Mouse (Mus musculus) A20 (cell line): ENCODE measurements around the gene Zfp689.
"Not testable (repeated sequence)": the region's sequence is repeated elsewhere in the genome, so short reads cannot be mapped to it uniquely, and the experiment has no call there.

Source experiments
- DNase-seq: peaks from one replicate; pipeline ENCODE4 v3.0.0-alpha.2; 2011; ENCODE audit warnings: low read depth, low spot score

Gene Zfp689

GRCm38 (mm10) chr7:127470743-127471645 is 22.0 kb upstream of the Zfp689 start:
- DNase-seq: peak; percentile 96

DNA sequence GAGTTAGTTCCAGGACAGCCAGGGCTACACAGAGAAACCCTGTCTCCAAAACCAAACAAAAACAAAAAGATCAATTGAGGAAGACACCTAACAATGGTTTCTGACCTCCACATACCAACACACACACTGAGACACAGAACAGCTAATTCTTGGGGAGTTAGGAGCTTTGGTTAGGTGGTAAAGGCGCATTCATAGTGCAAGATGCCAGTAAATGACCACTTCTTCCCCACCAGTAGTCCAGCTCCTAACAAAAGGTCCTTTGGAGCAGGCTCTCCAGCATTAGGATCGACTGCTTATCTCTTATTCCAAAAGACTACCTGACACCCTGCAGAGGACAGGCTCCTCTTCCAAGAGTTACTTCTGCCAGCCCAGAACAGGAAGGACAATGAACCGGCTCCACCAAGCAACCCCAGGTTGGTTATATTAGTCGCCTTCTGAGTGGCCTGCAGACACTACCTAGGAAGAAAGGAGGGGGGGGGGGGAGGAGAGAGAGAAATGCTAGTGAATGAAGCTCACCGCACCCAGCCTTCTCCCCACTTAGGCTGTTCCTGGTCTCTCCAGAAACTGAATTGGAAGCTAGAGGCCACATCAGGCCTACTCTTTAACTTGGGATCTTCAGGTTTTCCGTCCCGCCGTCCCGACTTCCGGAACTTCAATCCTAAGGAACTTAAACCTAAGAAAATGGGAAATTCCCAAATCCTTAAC is 21.2 kb upstream of the Zfp689 start:
- DNase-seq: peak; percentile 68

DNA sequence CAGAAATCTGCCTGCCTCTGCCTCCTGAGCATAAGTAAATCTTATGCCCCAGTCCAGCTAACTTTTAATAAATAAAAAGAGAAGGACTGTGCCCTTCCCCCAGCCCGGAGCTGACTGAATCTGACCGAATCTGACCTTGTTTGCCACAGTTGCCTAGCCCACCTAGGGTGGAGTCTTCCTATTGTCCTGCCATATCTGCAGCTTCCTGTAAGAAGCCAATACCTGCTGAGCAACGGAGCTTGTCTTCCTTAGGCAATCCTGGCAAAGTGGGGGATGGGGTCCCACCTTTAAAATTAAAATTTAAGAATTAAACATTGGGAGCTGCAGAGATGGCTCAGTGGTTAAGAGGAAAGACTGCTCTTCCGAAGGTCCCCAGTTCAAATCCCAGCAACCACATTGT is 17.6 kb upstream of the Zfp689 start:
- no peak for DNase-seq

DNA sequence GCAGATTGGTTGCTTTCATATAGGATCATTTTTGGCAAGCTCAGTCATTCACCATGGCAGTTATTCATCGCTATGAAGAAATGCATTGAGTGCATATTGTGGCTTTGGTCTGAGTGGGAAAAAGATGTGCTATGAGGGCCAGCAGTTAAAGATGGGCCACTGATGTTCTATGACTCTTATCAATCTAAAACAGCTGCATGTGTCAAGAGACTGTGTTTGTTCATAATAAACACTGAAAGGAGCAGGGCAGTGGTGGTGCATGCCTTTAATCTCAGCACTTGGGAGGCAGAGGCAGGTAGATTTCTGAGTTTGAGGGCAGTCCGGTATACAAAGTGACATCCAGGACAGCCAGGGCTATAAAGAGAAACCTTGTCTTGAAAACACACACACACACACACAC is 16.7 kb upstream of the Zfp689 start:
- DNase-seq: not testable (repeated sequence)

DNA sequence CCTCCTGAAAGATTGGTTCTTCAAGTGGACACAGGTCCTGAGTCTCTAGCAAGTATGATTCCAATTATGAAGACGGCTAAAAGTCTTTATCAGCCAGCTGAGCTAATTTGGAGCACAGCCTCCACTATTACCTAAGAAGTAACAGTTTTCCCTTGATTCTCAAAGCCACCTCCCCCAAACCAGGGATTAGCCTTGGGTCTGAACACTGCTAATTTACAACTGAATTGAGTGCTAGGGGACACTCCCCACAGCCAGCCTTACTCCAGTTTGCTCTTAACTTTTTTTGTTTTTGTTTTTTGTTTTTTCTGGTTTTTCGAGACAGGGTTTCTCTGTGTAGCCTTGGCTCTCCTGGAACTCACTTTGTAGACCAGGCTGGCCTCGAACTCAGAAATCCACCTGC is 16.2 kb upstream of the Zfp689 start:
- no peak for DNase-seq

GRCm38 (mm10) chr7:127459311-127459710 is 10.4 kb upstream of the Zfp689 start, which contains the start of gene Prr14:
Gene Prr14 (plus strand): TSS chr7:127459611.
- DNase-seq: not testable (repeated sequence)

GRCm38 (mm10) chr7:127458371-127459122 is 9.6 kb upstream of the Zfp689 start:
- not testable (repeated sequence) for DNase-seq

GRCm38 (mm10) chr7:127454905-127455304 is 5.9 kb upstream of the Zfp689 start:
- DNase-seq: no peak

DNA sequence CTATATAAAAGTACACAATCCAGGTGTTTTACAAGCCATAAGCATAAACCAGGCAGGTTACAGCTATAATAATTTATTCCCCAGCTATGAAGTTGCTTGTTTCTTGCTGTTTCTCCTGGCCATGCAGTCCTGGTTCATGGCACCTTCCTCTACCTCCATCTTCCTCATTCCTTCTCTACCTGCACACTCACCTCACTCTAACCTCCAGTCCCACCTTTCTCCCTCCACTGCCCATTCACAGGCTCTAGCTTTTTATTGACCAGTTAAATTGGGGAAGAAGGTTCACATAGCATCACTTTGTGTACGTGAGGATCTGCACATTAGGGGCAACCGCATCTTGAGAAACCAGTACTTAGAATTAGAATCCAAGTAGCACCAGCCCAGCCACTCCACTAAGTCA is 4.1 kb upstream of the Zfp689 start:
- no peak for DNase-seq

DNA sequence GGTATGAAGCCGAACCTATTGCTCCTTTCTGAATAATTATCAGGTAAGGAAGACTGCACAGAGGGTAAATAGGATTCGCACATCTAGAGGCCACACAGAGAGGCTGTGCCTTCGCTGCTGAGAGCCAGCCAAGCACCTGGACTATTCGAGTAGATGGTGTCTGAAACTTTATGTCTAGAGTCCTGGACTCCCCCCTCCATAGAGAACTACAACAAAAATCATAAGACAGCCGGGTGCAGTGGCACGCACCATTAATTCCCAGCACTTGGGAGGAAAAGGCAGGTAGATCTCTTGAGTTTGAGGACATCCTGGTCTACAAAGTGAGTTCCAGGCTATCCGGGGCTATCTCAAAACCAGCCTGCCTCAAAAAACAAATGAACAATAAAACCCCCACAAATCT is 1.0 kb upstream of the Zfp689 start:
- peak; percentile 70 for DNase-seq

DNA sequence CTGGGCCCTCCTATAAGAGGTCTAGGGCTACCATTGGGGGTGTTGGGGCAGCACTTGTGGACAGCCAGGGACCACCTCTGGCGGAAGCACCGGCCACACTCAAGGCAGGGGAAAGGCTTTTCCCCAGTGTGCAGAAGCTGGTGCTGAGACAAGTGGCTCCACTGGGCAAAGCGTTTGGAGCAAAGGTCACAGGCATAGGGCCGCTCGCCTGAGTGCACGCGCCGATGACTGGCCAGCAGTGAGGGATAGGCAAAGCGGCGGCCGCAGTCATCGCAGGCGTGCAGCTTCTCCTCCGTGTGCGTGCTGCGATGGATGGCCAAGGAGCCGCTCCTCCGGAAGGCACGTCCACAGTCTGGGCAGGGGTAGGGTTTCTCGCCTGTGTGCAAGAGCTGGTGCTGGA is 5.0 kb downstream of the Zfp689 start:
- DNase-seq: no peak

DNA sequence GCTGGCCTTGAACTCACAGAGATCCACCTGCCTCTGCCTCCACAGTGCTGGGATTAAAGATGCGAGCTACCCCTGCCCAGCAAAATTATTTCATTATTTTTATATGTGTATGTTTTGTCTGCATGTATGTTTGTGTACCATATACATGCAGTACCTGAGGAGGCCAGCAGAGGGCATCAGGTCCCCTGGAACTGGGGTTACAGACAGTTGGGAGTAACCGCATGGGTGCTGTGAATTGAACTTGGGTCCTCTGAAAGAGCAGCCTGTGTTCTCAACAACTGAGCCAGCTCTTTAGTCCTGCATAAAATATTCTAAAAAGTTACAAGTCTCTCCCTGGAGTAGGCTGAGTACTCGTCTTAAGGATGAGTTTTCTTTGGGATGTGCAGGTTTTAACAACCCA is 11.2 kb downstream of the Zfp689 start:
- DNase-seq: peak; percentile 45

GRCm38 (mm10) chr7:127435206-127435605 is 13.8 kb downstream of the Zfp689 start:
- no peak for DNase-seq

GRCm38 (mm10) chr7:127426354-127426753 is 22.6 kb downstream of the Zfp689 start:
- no peak for DNase-seq

- DNase-seq: no peak
Measured at GRCm38 (mm10) chr7:127425911-127426310, 23.0 kb downstream of the Zfp689 start.

DNA sequence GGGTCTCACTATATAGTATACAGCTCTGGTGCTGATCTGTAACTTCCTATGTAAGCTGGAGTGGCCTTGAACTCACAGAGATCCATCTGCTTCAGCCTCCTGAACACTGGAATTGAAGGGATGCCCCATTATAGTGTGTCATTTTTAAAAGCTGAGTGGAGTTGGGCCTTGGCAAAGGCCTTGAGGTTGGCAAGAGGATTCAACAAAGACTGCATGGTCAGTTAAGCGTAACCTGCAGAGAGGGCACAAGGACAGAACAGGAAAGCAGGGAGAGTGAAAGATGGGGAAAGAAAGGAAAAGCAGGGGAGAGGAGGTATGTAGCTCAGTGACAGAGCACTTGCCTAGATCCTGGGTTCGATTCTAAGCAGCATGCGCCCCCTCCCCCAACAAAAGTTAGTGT is 23.7 kb downstream of the Zfp689 start:
- DNase-seq: no peak

DNA sequence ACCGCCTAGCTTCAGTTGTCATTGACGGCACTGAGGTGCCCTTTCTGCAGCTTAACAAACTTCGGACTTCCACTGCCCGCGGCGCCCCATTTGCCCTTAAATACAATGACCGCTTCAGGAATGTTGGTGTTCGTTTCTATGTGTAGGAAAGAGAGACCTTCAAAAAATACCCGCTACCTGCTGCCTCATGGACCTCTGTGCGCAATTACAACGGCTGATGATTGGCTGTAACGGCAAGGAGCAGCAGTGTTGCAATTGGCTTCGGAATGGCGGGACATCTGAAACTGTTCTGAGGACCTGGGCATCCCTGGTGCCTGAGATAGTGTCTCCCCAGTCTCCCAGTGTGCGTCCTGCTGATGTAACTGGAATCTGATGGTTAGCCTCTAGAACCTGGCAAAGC is 26.7 kb downstream of the Zfp689 start:
- DNase-seq: no peak

- peak; percentile 97 for DNase-seq
Measured at GRCm38 (mm10) chr7:127421388-127422191, 27.4 kb downstream of the Zfp689 start, which contains the start of gene Zfp688. Gene Zfp688 (minus strand): TSS chr7:127422068.

DNA sequence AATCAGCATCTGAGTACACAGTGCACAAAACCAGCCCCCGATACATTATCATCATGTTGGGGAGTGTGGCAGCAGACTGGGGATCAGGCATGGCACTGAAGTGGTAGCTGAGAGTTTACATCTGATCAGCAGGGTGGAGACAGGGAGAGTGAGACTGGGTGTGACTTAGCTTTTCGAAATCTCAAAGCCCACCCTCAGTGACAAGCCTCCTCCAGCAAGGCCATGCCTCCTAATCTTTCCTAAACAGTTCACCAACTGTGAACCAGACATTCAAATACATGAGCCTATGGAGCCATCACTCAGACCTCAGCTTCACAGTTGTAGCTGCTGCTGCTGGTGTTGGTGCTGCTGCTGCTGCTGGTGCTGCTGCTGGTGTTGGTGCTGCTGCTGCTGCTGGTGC is 37.5 kb downstream of the Zfp689 start:
- no peak for DNase-seq

- DNase-seq: peak; percentile 92
Measured at GRCm38 (mm10) chr7:127406002-127406987, 42.7 kb downstream of the Zfp689 start, which contains the start of gene Zfp764. Gene Zfp764 (minus strand): TSS chr7:127406822.
